Mouse (Mus musculus) forebrain, embryonic 16.5 days (tissue): ENCODE measurements at regions not wholly inside any gene's neighbourhood (a gene's known extent, or its start where the extent isn't known, plus 50 kb on each side); places are given as distances from the start of the nearest gene placed in this dataset.

Source experiments
- ATAC-seq: fragments of 200-750 bp; cut with Nextera tagmentation; 2 replicates; pipeline ENCODE4 v1.8.0; 2017; ENCODE audit warnings: mild to moderate bottlenecking, moderate library complexity
- H3K27ac ChIP-seq: fragments of 300-500 bp; sonication (generic); 2 replicates; pipeline ENCODE4 v1.5.1; 2014; ENCODE audit warnings: low read length, control low read depth
- H3K27me3 ChIP-seq: fragments of 300-500 bp; sonication (generic); replicated peaks from 2 replicates; pipeline ENCODE4 v1.6.1; 2014; ENCODE audit warnings: low read length; ENCODE audit not compliant: control insufficient read depth, insufficient read depth
- H3K36me3 ChIP-seq: fragments of 300-500 bp; sonication (generic); 2 replicates; pipeline ENCODE4 v1.6.1; 2014; ENCODE audit not compliant: control insufficient read depth, insufficient read depth
- H3K4me1 ChIP-seq: fragments of 300-500 bp; sonication (generic); replicated peaks from 2 replicates; pipeline ENCODE4 v1.6.1; 2014; ENCODE audit warnings: low read length; ENCODE audit not compliant: control insufficient read depth, insufficient read depth
- H3K4me2 ChIP-seq: fragments of 300-500 bp; sonication (generic); 2 replicates; pipeline ENCODE4 v1.6.1; 2014; ENCODE audit warnings: mild to moderate bottlenecking, low read length, control low read depth
- H3K4me3 ChIP-seq: fragments of 300-500 bp; sonication (generic); replicated peaks from 2 replicates; pipeline ENCODE4 v1.5.1; 2014; ENCODE audit warnings: mild to moderate bottlenecking, low read length, control low read depth
- H3K9ac ChIP-seq: fragments of 300-500 bp; sonication (generic); replicated peaks from 2 replicates; pipeline ENCODE4 v1.6.1; 2014; ENCODE audit warnings: low read depth, low read length, control low read depth
- H3K9me3 ChIP-seq: fragments of 300-500 bp; sonication (generic); 2 replicates; pipeline ENCODE4 v1.6.1; 2016; ENCODE audit warnings: low read length; ENCODE audit not compliant: control insufficient read depth
- WGBS: fragments of 180-500 bp; shearing (Covaris S2); extraction: QIAGEN DNeasy Blood & Tissue Kit; methylation state at CpG from one replicate; pipeline ENCODE4 v1.1.7; 2014; 5-methylcytosine and 5-hydroxymethylcytosine counted together

- ATAC-seq: no peak
- no peak overlapping the region for H3K4me2 ChIP-seq
- H3K36me3 ChIP-seq: no peaks in the 10 kb centered on the region
- no peaks in the 10 kb centered on the region for H3K9me3 ChIP-seq
- H3K27me3 ChIP-seq: no peaks in the 10 kb centered on the region
- WGBS: 63% methylated on average over 6 of the region's 6 CpGs
- no peak overlapping the region for H3K27ac ChIP-seq
- no peak overlapping the region for H3K9ac ChIP-seq
- peaks cover 8% of the 10 kb centered on the region for H3K4me1 ChIP-seq
- no peak overlapping the region for H3K4me3 ChIP-seq
Observed at GRCm38 (mm10) chr1:168066810-168067209, 365.3 kb downstream of the Pbx1 start.

GRCm38 (mm10) chr1:168068003-168068919 is 363.8 kb downstream of the Pbx1 start:
- Histone ChIP-seq H3K4me1 (peaks cover 11% of the 10 kb centered on the region), H3K4me3 (no peak overlapping the region), H3K27ac (no peak overlapping the region), H3K36me3 (no peaks in the 10 kb centered on the region), H3K9me3 (no peaks in the 10 kb centered on the region), H3K9ac (no peak overlapping the region), H3K27me3 (no peaks in the 10 kb centered on the region), H3K4me2 (no peak overlapping the region)
- ATAC-seq: no peak
- 72% methylated on average over 9 of the region's 9 CpGs for WGBS

GRCm38 (mm10) chr1:168068920-168069590 is 363.0 kb downstream of the Pbx1 start:
- H3K4me1 ChIP-seq: peaks cover 11% of the 10 kb centered on the region
- H3K27ac ChIP-seq: no peak overlapping the region
- H3K4me2 ChIP-seq: no peak overlapping the region
- no peak overlapping the region for H3K9ac ChIP-seq
- 87% methylated on average over 1 of the region's 1 CpGs for WGBS
- H3K4me3 ChIP-seq: no peak overlapping the region
- no peaks in the 10 kb centered on the region for H3K36me3 ChIP-seq
- ATAC-seq: no peak
- no peaks in the 10 kb centered on the region for H3K9me3 ChIP-seq
- H3K27me3 ChIP-seq: no peaks in the 10 kb centered on the region
